Mouse (Mus musculus): ENCODE measurements around the gene Zfp160. TPM values are rescaled to one million over a fixed set of nuclear protein-coding genes. Genes with fewer than 3 reads are reported as not detected.
"Not testable (repeated sequence)": the region's sequence is repeated elsewhere in the genome, so short reads cannot be mapped to it uniquely, and the experiment has no call there.

Zfp160 gene
- total and polyA plus RNA-seq, 3 experiments = 1.4 to 47.3 (median 31.1) TPM

DNA sequence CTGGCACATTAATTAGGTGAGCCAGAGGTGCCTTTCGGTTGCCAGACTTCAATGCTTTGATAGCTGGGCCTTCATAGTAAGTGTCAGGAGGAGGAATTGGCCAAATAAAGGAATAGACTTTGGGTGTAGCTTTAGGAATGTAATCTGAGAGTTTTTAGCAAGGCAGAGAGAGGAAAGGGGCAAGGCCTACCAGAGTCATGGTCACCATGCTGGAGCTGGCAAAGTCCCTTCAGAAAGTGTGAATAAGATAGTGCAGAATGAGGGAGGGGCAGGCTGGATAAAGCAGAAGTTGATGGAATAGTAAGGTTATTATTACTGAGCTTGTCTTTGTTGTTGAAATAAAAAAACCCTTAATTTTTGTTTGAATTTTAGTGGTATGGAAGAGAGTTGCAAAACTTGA is 1.0 kb downstream of the Zfp160 start:
- Histone ChIP-seq H3K4me3 (ENCODE audit: low read depth, low read length) (peak overlapping the region; percentile 85), H3K4me1 (ENCODE audit: insufficient read depth, low read depth, low read length) (peaks cover 26% of the 10 kb centered on the region), H3K27me3 (ENCODE audit: insufficient read depth, low read length) (no peaks in the 10 kb centered on the region), H3K9me3 (replicated peaks) (no peaks in the 10 kb centered on the region), H3K36me3 (replicated peaks) (peaks cover 29% of the 10 kb centered on the region)
- no peak for TF ChIP-seq POLR2AphosphoS5 (IDR thresholded peaks at IDR 0.05; ENCODE audit: insufficient replicate concordance, low read depth, low read length)
- no peak for TF ChIP-seq GATA1 (IDR thresholded peaks at IDR 0.05; ENCODE audit: borderline replicate concordance, low read length)
- TF ChIP-seq CTCF (IDR thresholded peaks at IDR 0.05; ENCODE audit: low read depth, low read length) = no peak
- no peak for TF ChIP-seq TAL1 (conservative IDR thresholded peaks at IDR 0.05; ENCODE audit: low read depth, low read length)
- TF ChIP-seq GATA2 (IDR thresholded peaks at IDR 0.05; ENCODE audit: borderline replicate concordance, low read depth, low read length) = no peak
- DNase-seq (ENCODE audit: low spot score) = no peak
- ATAC-seq (ENCODE audit: extremely low read depth, insufficient number of reproducible peaks, low FRiP score, poor library complexity, severe bottlenecking) = no peak

DNA sequence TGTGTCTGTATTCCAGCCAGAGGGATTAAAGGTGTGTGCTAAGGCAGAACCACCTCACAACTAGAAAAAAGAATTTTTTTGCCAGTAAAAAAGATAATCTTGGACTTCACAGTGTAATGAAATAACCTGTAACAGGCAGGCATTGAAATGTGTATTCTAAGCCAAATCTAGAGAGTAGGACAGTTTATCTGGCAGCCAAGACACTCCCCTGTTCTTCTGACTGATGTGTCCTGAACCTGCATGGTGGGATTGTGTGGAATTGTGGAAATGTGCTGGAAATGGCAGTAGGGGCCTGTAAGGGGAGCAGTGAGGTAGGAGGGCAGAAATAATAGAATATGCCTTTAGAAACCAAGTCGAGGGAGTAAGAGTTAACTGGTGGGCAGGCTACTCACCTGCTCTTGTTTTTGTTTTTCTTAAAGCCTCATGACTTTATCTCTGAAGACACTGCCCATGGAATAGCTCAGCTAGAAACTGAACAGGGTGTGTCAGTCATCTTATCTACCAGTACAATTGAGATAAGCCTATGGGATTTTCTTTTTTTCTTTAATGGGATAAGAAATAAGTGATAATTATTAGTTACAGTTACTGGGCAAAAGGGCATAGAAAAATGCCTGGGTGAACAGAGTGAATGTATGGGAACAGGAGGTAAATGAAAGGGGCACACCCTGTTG is 9.8 kb downstream of the Zfp160 start:
- H3K4me1 ChIP-seq (ENCODE audit: insufficient read depth, low read depth, low read length) = peaks cover 34% of the 10 kb centered on the region
- ATAC-seq (ENCODE audit: extremely low read depth, insufficient number of reproducible peaks, low FRiP score, poor library complexity, severe bottlenecking) = peak; percentile 85
- TF ChIP-seq POLR2AphosphoS5 (IDR thresholded peaks at IDR 0.05; ENCODE audit: insufficient replicate concordance, low read depth, low read length) (no peak), TAL1 (conservative IDR thresholded peaks at IDR 0.05; ENCODE audit: low read depth, low read length) (peak; percentile 36)
- H3K27me3 ChIP-seq (ENCODE audit: insufficient read depth, low read length) = no peaks in the 10 kb centered on the region
- peaks cover 60% of the 10 kb centered on the region for H3K36me3 ChIP-seq (replicated peaks)
- H3K9me3 ChIP-seq (replicated peaks) = no peaks in the 10 kb centered on the region
- H3K4me3 ChIP-seq (ENCODE audit: low read depth, low read length) = no peak overlapping the region; the same call in 1 of the 2 replicates
- DNase-seq (ENCODE audit: low spot score) = peak; percentile 8

DNA sequence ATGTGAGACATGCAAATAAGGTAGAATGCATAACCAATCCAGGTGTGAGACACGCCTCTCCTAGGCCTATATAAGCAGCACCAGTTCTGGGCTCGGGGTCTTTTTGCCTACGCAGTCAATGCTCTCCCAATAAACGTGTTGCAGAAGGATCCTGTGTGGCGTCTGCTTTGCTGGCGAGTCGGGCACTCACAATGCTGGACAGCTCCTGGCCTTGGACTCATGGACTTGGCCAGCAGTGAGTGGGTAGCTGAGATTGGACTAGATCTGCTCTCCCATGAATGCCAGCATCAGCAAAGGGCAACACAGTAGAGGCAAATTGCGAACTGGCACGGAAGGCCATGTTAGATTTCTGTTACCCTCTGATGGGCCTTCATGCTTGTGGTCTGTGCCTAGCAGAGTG is 39.3 kb downstream of the Zfp160 start:
- not testable (repeated sequence) for H3K27me3 ChIP-seq (ENCODE audit: insufficient read depth, low read length); H3K4me3 ChIP-seq (ENCODE audit: low read depth, low read length); DNase-seq (ENCODE audit: low spot score); H3K9me3 ChIP-seq (replicated peaks); ATAC-seq (ENCODE audit: extremely low read depth, insufficient number of reproducible peaks, low FRiP score, poor library complexity, severe bottlenecking); H3K4me1 ChIP-seq (ENCODE audit: insufficient read depth, low read depth, low read length); H3K36me3 ChIP-seq (replicated peaks)

DNA sequence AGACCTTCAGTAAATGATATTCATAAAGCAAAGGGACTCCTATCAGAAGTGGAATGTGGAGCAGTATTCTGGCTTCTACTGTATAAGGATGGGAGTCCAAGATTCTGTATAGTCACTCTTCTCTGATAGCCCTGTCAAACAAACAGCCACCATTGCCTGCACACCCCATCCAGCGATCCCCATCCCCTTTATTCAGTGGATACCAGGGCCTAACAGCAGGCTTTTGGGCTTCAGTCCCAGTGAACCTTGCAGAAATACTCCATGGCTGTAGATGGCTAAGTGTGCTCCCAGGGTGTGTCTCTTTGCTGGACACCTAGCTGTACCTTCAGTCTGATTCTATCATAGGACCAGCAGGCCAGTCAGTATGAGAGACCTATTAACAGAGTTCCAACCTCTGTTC is 42.2 kb downstream of the Zfp160 start:
- Histone ChIP-seq H3K36me3 (replicated peaks) (no peaks in the 10 kb centered on the region), H3K4me1 (ENCODE audit: insufficient read depth, low read depth, low read length) (peaks cover 5% of the 10 kb centered on the region; the same call in 1 of the 2 replicates), H3K9me3 (replicated peaks) (no peaks in the 10 kb centered on the region), H3K4me3 (ENCODE audit: low read depth, low read length) (no peak overlapping the region), H3K27me3 (ENCODE audit: insufficient read depth, low read length) (no peaks in the 10 kb centered on the region)
- DNase-seq (ENCODE audit: low spot score) (no peak), ATAC-seq (ENCODE audit: extremely low read depth, insufficient number of reproducible peaks, low FRiP score, poor library complexity, severe bottlenecking) (no peak)
- TF ChIP-seq POLR2AphosphoS5 (IDR thresholded peaks at IDR 0.05; ENCODE audit: insufficient replicate concordance, low read depth, low read length) = no peak
- no peak for TF ChIP-seq GATA1 (IDR thresholded peaks at IDR 0.05; ENCODE audit: borderline replicate concordance, low read length)
- no peak for TF ChIP-seq TAL1 (conservative IDR thresholded peaks at IDR 0.05; ENCODE audit: low read depth, low read length)
- no peak for TF ChIP-seq CTCF (IDR thresholded peaks at IDR 0.05; ENCODE audit: low read depth, low read length)
- no peak for TF ChIP-seq GATA2 (IDR thresholded peaks at IDR 0.05; ENCODE audit: borderline replicate concordance, low read depth, low read length)

DNA sequence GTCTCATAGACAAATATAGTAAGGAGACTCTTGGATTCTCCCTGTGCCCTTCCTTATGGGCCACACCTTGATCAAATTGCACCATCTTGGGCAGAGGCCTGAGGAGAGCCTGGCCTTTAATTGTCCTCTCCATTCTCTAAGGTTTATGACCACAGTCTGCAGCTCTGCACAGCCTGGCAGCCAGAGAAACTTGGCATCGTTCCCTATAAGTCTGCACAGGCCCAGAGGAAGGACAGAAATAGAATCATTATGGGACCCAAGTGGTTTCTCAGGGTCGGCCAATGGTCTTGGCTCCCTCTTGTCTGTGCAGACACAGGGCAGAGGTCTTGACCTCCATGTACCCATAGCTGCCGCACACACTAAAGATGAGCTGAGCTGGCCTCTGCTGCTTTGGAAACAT is 42.6 kb downstream of the Zfp160 start:
- ATAC-seq (ENCODE audit: extremely low read depth, insufficient number of reproducible peaks, low FRiP score, poor library complexity, severe bottlenecking); H3K9me3 ChIP-seq (replicated peaks); DNase-seq (ENCODE audit: low spot score); H3K4me3 ChIP-seq (ENCODE audit: low read depth, low read length); H3K36me3 ChIP-seq (replicated peaks); H3K4me1 ChIP-seq (ENCODE audit: insufficient read depth, low read depth, low read length); H3K27me3 ChIP-seq (ENCODE audit: insufficient read depth, low read length): not testable (repeated sequence)

DNA sequence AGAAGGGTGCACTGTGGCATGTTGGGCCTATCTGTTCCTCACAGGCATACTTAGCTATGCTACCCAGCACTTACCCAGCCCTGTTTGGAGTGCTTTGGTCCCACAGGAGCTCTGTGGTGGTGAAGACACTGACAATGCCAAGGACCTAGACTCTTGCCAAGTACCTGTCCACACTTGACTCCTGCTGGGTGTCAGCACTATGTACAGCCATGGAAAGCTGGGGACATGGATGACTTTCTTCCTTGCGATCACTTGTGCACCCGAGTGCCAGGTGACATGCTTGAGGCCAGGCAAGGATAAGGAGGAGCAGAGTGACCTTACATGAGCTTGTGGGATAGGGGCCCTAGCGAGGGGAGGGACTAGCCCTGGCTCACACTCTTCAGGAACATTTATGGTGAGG is 43.2 kb downstream of the Zfp160 start:
- H3K27me3 ChIP-seq (ENCODE audit: insufficient read depth, low read length) = not testable (repeated sequence)

DNA sequence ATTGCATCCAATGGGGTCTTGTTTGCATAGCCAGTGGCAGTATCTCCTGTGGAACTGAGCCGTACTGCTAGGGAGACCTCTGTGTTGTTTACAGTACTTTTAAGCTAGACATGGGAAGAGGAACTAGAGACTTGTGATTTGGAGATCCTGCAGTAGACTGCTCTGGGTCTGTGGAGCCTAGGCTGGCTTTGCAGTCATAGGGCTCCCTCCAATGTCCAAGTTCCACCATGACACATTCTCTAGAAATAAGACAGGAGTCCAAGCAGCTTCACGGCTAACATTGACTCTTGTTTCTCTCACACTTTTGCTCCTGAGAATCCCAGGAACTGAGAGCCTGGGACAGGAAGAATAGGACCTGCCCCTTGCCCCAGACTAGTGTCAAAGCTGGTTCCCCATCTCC is 44.6 kb downstream of the Zfp160 start:
- ATAC-seq (ENCODE audit: extremely low read depth, insufficient number of reproducible peaks, low FRiP score, poor library complexity, severe bottlenecking) = no peak
- H3K27me3 ChIP-seq (ENCODE audit: insufficient read depth, low read length) = no peaks in the 10 kb centered on the region
- no peaks in the 10 kb centered on the region for H3K9me3 ChIP-seq (replicated peaks)
- H3K4me3 ChIP-seq (ENCODE audit: low read depth, low read length) = no peak overlapping the region
- H3K4me1 ChIP-seq (ENCODE audit: insufficient read depth, low read depth, low read length) = no peaks in the 10 kb centered on the region
- no peaks in the 10 kb centered on the region for H3K36me3 ChIP-seq (replicated peaks)
- no peak for TF ChIP-seq GATA2 (IDR thresholded peaks at IDR 0.05; ENCODE audit: borderline replicate concordance, low read depth, low read length)
- no peak for DNase-seq (ENCODE audit: low spot score)

More for the DNA sequence above, 43.2 kb downstream of the Zfp160 start:
- not testable (repeated sequence) for H3K9me3 ChIP-seq (replicated peaks); ATAC-seq (ENCODE audit: extremely low read depth, insufficient number of reproducible peaks, low FRiP score, poor library complexity, severe bottlenecking); H3K4me3 ChIP-seq (ENCODE audit: low read depth, low read length); H3K4me1 ChIP-seq (ENCODE audit: insufficient read depth, low read depth, low read length); H3K36me3 ChIP-seq (replicated peaks); DNase-seq (ENCODE audit: low spot score)

DNA sequence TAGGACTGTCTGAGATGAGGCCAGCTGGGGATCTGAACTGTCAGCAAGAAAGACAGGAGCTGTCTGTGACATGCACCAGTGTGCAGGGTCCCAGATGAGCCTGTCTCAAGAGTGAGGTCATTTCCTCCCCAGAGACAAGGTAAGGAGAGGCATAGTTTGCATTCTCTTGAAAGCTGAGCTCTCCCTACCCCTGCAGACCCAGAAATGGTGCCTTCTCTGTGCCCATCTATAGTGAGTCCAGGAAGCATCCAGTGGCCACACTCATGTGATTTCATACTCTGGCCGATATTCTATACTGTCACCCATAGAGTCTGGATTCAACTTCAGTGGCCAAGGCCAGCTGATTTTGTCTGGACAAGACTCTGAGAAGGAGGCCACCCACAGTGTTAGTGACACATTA is 46.4 kb downstream of the Zfp160 start:
- not testable (repeated sequence) for DNase-seq (ENCODE audit: low spot score); H3K36me3 ChIP-seq (replicated peaks); ATAC-seq (ENCODE audit: extremely low read depth, insufficient number of reproducible peaks, low FRiP score, poor library complexity, severe bottlenecking); H3K9me3 ChIP-seq (replicated peaks); H3K4me1 ChIP-seq (ENCODE audit: insufficient read depth, low read depth, low read length); H3K4me3 ChIP-seq (ENCODE audit: low read depth, low read length); H3K27me3 ChIP-seq (ENCODE audit: insufficient read depth, low read length)

All from G1E (cell line).